Mouse (Mus musculus) cerebellum, adult 9-11 months (tissue): ENCODE results near the gene Chst12.

Source experiments
- DNase-seq: peaks from one replicate; pipeline ENCODE4 v3.0.0; 2022

Chst12 gene

GRCm38 (mm10) chr5:140521196-140521595 is 15.8 kb downstream of the Chst12 start:
- no peak for DNase-seq

GRCm38 (mm10) chr5:140526754-140527153 is 21.4 kb downstream of the Chst12 start:
- no peak for DNase-seq

GRCm38 (mm10) chr5:140538111-140538683 is 32.8 kb downstream of the Chst12 start:
- DNase-seq = no peak

GRCm38 (mm10) chr5:140540106-140540505 is 34.8 kb downstream of the Chst12 start:
- peak; percentile 44 for DNase-seq

GRCm38 (mm10) chr5:140542811-140543575 is 37.6 kb downstream of the Chst12 start:
- DNase-seq = peak; percentile 56

- DNase-seq = no peak
Observed at GRCm38 (mm10) chr5:140545651-140546050, 40.3 kb downstream of the Chst12 start.

- no peak for DNase-seq
Observed at GRCm38 (mm10) chr5:140546332-140546731, 41.0 kb downstream of the Chst12 start.

GRCm38 (mm10) chr5:140549306-140550047 is 44.1 kb downstream of the Chst12 start:
- peak; percentile 26 for DNase-seq

- DNase-seq = no peak
Observed at GRCm38 (mm10) chr5:140553719-140554118, 48.4 kb downstream of the Chst12 start.

- no peak for DNase-seq
Observed at GRCm38 (mm10) chr5:140556859-140557258, 51.5 kb downstream of the Chst12 start.

GRCm38 (mm10) chr5:140562601-140563000 is 57.3 kb downstream of the Chst12 start:
- no peak for DNase-seq

GRCm38 (mm10) chr5:140564896-140565295 is 59.5 kb downstream of the Chst12 start, which contains the start of gene Grifin:
Grifin (minus strand) TSS chr5:140565071.
- DNase-seq = no peak

- DNase-seq = peak; percentile 34
Observed at GRCm38 (mm10) chr5:140565451-140565850, 60.1 kb downstream of the Chst12 start.

- DNase-seq = peak; percentile 25
Observed at GRCm38 (mm10) chr5:140565856-140566255, 60.5 kb downstream of the Chst12 start.

- DNase-seq = no peak
Observed at GRCm38 (mm10) chr5:140566271-140566670, 60.9 kb downstream of the Chst12 start.

- DNase-seq = peak; percentile 15
Observed at GRCm38 (mm10) chr5:140567321-140567720, 62.0 kb downstream of the Chst12 start.

- no peak for DNase-seq
Observed at GRCm38 (mm10) chr5:140567751-140568150, 62.4 kb downstream of the Chst12 start.

GRCm38 (mm10) chr5:140568321-140568970 is 63.1 kb downstream of the Chst12 start:
- DNase-seq = peak; percentile 25

- DNase-seq = no peak
Observed at GRCm38 (mm10) chr5:140569032-140569595, 63.8 kb downstream of the Chst12 start.

- DNase-seq = no peak
Observed at GRCm38 (mm10) chr5:140570223-140570870, 65.0 kb downstream of the Chst12 start.

GRCm38 (mm10) chr5:140571201-140571600 is 65.9 kb downstream of the Chst12 start:
- no peak for DNase-seq

GRCm38 (mm10) chr5:140571673-140572072 is 66.3 kb downstream of the Chst12 start:
- peak; percentile 16 for DNase-seq
